Mouse (Mus musculus) neural tube, embryonic 13.5 days (tissue): ENCODE data around the gene Ccdc163. TPM values are rescaled to one million over a fixed set of nuclear protein-coding genes. Genes with fewer than 3 reads are reported as not detected.

Experiments used
- ATAC-seq: fragments of 200-750 bp; cut with Nextera tagmentation; 2 replicates; pipeline ENCODE4 v1.8.0; 2017; ENCODE audit warnings: low read depth, mild to moderate bottlenecking, moderate TSS enrichment, moderate library complexity
- H3K27ac ChIP-seq: fragments of 300-500 bp; sonication (generic); replicated peaks from 2 replicates; pipeline ENCODE4 v1.5.1; 2015; ENCODE audit warnings: moderate library complexity, mild to moderate bottlenecking, inconsistent platforms
- H3K27me3 ChIP-seq: fragments of 300-500 bp; sonication (generic); 2 replicates; pipeline ENCODE4 v1.6.1; 2015; ENCODE audit warnings: mild to moderate bottlenecking, inconsistent platforms
- H3K36me3 ChIP-seq: fragments of 300-500 bp; sonication (generic); 2 replicates; pipeline ENCODE4 v1.6.1; 2015; ENCODE audit warnings: mild to moderate bottlenecking, inconsistent platforms
- H3K4me1 ChIP-seq: fragments of 300-500 bp; sonication (generic); replicated peaks from 2 replicates; pipeline ENCODE4 v1.6.1; 2015; ENCODE audit warnings: inconsistent platforms
- H3K4me2 ChIP-seq: fragments of 300-500 bp; sonication (generic); 2 replicates; pipeline ENCODE4 v1.6.1; 2015; ENCODE audit warnings: inconsistent platforms, mild to moderate bottlenecking, moderate library complexity
- H3K4me3 ChIP-seq: fragments of 300-500 bp; sonication (generic); 2 replicates; pipeline ENCODE4 v1.5.1; 2015; ENCODE audit warnings: mild to moderate bottlenecking, inconsistent platforms
- H3K9ac ChIP-seq: fragments of 300-500 bp; sonication (generic); 2 replicates; pipeline ENCODE4 v1.6.1; 2015; ENCODE audit warnings: moderate library complexity, mild to moderate bottlenecking, inconsistent platforms
- H3K9me3 ChIP-seq: fragments of 300-500 bp; sonication (generic); 2 replicates; pipeline ENCODE4 v1.6.1; 2016; ENCODE audit warnings: inconsistent platforms
- WGBS: fragments of 180-500 bp; shearing (Covaris S2); methylation state at CpG from one replicate; pipeline ENCODE4 v1.1.7; 2015; 5-methylcytosine and 5-hydroxymethylcytosine counted together
- polyA plus RNA-seq: library from polyadenylated mRNA; unstranded; fragments of >200 nt; fragmentation: Nextera tagmentation; extraction: Ambion mirVana; gene quantifications from 2 replicates; pipeline ENCODE4 v1.2.1, GENCODE M21; 2015

Gene Ccdc163
- polyA plus RNA-seq, 1 experiment from 2014 or later, result 12.0 TPM

- Histone ChIP-seq H3K9me3 (no peaks in the 10 kb centered on the region), H3K4me2 (no peak overlapping the region), H3K4me1 (no peaks in the 10 kb centered on the region), H3K27me3 (no peaks in the 10 kb centered on the region), H3K4me3 (no peak overlapping the region), H3K9ac (no peak overlapping the region), H3K27ac (no peak overlapping the region), H3K36me3 (no peaks in the 10 kb centered on the region)
- WGBS, result 96% methylated on average over 2 of the region's 2 CpGs
- ATAC-seq, result no peak
Measured at GRCm38 (mm10) chr4:116734996-116735395, 26.7 kb downstream of the Ccdc163 start.

GRCm38 (mm10) chr4:116738972-116739751 lies 30.9 kb downstream of the Ccdc163 start:
- H3K4me2 ChIP-seq, result no peak overlapping the region
- H3K27ac ChIP-seq, result no peak overlapping the region
- H3K4me3 ChIP-seq, result no peak overlapping the region
- H3K9ac ChIP-seq, result no peak overlapping the region
- no peak for ATAC-seq
- H3K4me1 ChIP-seq, result no peaks in the 10 kb centered on the region
- 86% methylated on average over 9 of the region's 9 CpGs for WGBS
- no peaks in the 10 kb centered on the region for H3K27me3 ChIP-seq
- H3K9me3 ChIP-seq, result no peaks in the 10 kb centered on the region
- H3K36me3 ChIP-seq, result no peaks in the 10 kb centered on the region

GRCm38 (mm10) chr4:116749750-116750149 lies 41.4 kb downstream of the Ccdc163 start:
- Histone ChIP-seq H3K4me3 (no peak overlapping the region), H3K4me1 (no peaks in the 10 kb centered on the region), H3K27ac (no peak overlapping the region), H3K36me3 (no peaks in the 10 kb centered on the region), H3K9ac (no peak overlapping the region), H3K27me3 (no peaks in the 10 kb centered on the region), H3K4me2 (no peak overlapping the region), H3K9me3 (no peaks in the 10 kb centered on the region)
- no peak for ATAC-seq
- whole genome bisulfite sequencing, result 79% methylated on average over 2 of the region's 2 CpGs

- no peaks in the 10 kb centered on the region for H3K9me3 ChIP-seq
- no peak overlapping the region for H3K4me3 ChIP-seq
- H3K4me1 ChIP-seq, result no peaks in the 10 kb centered on the region
- no peaks in the 10 kb centered on the region for H3K27me3 ChIP-seq
- no peak overlapping the region for H3K4me2 ChIP-seq
- 86% methylated on average over 2 of the region's 2 CpGs for WGBS
- no peaks in the 10 kb centered on the region for H3K36me3 ChIP-seq
- no peak overlapping the region for H3K27ac ChIP-seq
- no peak overlapping the region for H3K9ac ChIP-seq
- no peak for ATAC-seq
Measured at GRCm38 (mm10) chr4:116761914-116762313, 53.6 kb downstream of the Ccdc163 start.

GRCm38 (mm10) chr4:116764001-116764400 lies 55.7 kb downstream of the Ccdc163 start:
- 91% methylated on average over 5 of the region's 5 CpGs for WGBS
- no peak for ATAC-seq
- H3K4me1 ChIP-seq, result no peaks in the 10 kb centered on the region
- no peak overlapping the region for H3K4me3 ChIP-seq
- no peaks in the 10 kb centered on the region for H3K36me3 ChIP-seq
- H3K27ac ChIP-seq, result no peak overlapping the region
- H3K4me2 ChIP-seq, result no peak overlapping the region
- no peak overlapping the region for H3K9ac ChIP-seq
- no peaks in the 10 kb centered on the region for H3K27me3 ChIP-seq
- no peaks in the 10 kb centered on the region for H3K9me3 ChIP-seq

GRCm38 (mm10) chr4:116768510-116768909 lies 60.2 kb downstream of the Ccdc163 start:
- Histone ChIP-seq H3K9ac (no peak overlapping the region), H3K27ac (no peak overlapping the region), H3K9me3 (no peaks in the 10 kb centered on the region), H3K4me1 (no peaks in the 10 kb centered on the region), H3K4me2 (no peak overlapping the region), H3K36me3 (no peaks in the 10 kb centered on the region), H3K27me3 (no peaks in the 10 kb centered on the region), H3K4me3 (no peak overlapping the region)
- 88% methylated on average over 5 of the region's 5 CpGs for WGBS
- no peak for ATAC-seq

GRCm38 (mm10) chr4:116769060-116769459 lies 60.8 kb downstream of the Ccdc163 start:
- no peaks in the 10 kb centered on the region for H3K9me3 ChIP-seq
- H3K27me3 ChIP-seq, result no peaks in the 10 kb centered on the region
- H3K4me2 ChIP-seq, result no peak overlapping the region
- H3K9ac ChIP-seq, result no peak overlapping the region
- H3K4me1 ChIP-seq, result no peaks in the 10 kb centered on the region
- H3K36me3 ChIP-seq, result no peaks in the 10 kb centered on the region
- no peak overlapping the region for H3K27ac ChIP-seq
- ATAC-seq, result no peak
- H3K4me3 ChIP-seq, result no peak overlapping the region

GRCm38 (mm10) chr4:116776391-116776790 lies 68.1 kb downstream of the Ccdc163 start:
- no peaks in the 10 kb centered on the region for H3K36me3 ChIP-seq
- H3K27me3 ChIP-seq, result no peaks in the 10 kb centered on the region
- no peak overlapping the region for H3K27ac ChIP-seq
- H3K9ac ChIP-seq, result no peak overlapping the region
- H3K9me3 ChIP-seq, result no peaks in the 10 kb centered on the region
- H3K4me3 ChIP-seq, result no peak overlapping the region
- H3K4me1 ChIP-seq, result no peaks in the 10 kb centered on the region
- H3K4me2 ChIP-seq, result no peak overlapping the region
- WGBS, result 93% methylated on average over 5 of the region's 5 CpGs
- ATAC-seq, result no peak

GRCm38 (mm10) chr4:116777079-116777478 lies 68.8 kb downstream of the Ccdc163 start:
- no peak for ATAC-seq
- Histone ChIP-seq H3K4me1 (peaks cover 4% of the 10 kb centered on the region), H3K4me3 (no peak overlapping the region), H3K27ac (no peak overlapping the region), H3K4me2 (no peak overlapping the region), H3K36me3 (no peaks in the 10 kb centered on the region), H3K9me3 (no peaks in the 10 kb centered on the region), H3K27me3 (no peaks in the 10 kb centered on the region), H3K9ac (no peak overlapping the region)
- WGBS, result 91% methylated on average over 3 of the region's 3 CpGs

- H3K9ac ChIP-seq, result no peak overlapping the region
- no peaks in the 10 kb centered on the region for H3K27me3 ChIP-seq
- H3K4me3 ChIP-seq, result no peak overlapping the region
- 79% methylated on average over 2 of the region's 2 CpGs for WGBS
- H3K4me1 ChIP-seq, result peaks cover 12% of the 10 kb centered on the region
- H3K27ac ChIP-seq, result no peak overlapping the region
- no peak overlapping the region for H3K4me2 ChIP-seq
- no peak for ATAC-seq
- no peaks in the 10 kb centered on the region for H3K36me3 ChIP-seq
- no peaks in the 10 kb centered on the region for H3K9me3 ChIP-seq
Measured at GRCm38 (mm10) chr4:116780541-116780940, 72.2 kb downstream of the Ccdc163 start.

GRCm38 (mm10) chr4:116781366-116781765 lies 73.1 kb downstream of the Ccdc163 start:
- H3K27me3 ChIP-seq, result no peaks in the 10 kb centered on the region
- H3K36me3 ChIP-seq, result no peaks in the 10 kb centered on the region
- no peak overlapping the region for H3K9ac ChIP-seq
- H3K4me3 ChIP-seq, result no peak overlapping the region
- peaks cover 12% of the 10 kb centered on the region for H3K4me1 ChIP-seq
- ATAC-seq, result no peak
- WGBS, result 24% methylated on average over 2 of the region's 2 CpGs
- H3K9me3 ChIP-seq, result no peaks in the 10 kb centered on the region
- H3K4me2 ChIP-seq, result no peak overlapping the region
- H3K27ac ChIP-seq, result no peak overlapping the region

- no peak for ATAC-seq
- H3K9me3 ChIP-seq, result no peaks in the 10 kb centered on the region
- H3K36me3 ChIP-seq, result no peaks in the 10 kb centered on the region
- H3K27me3 ChIP-seq, result no peaks in the 10 kb centered on the region
- no peak overlapping the region for H3K4me2 ChIP-seq
- 6% methylated on average over 8 of the region's 8 CpGs for WGBS
- no peak overlapping the region for H3K9ac ChIP-seq
- peaks cover 12% of the 10 kb centered on the region for H3K4me1 ChIP-seq
- H3K4me3 ChIP-seq, result no peak overlapping the region
- no peak overlapping the region for H3K27ac ChIP-seq
Measured at GRCm38 (mm10) chr4:116782171-116782570, 73.9 kb downstream of the Ccdc163 start.

GRCm38 (mm10) chr4:116786587-116786986 lies 78.3 kb downstream of the Ccdc163 start:
- no peaks in the 10 kb centered on the region for H3K36me3 ChIP-seq
- H3K27me3 ChIP-seq, result no peaks in the 10 kb centered on the region
- ATAC-seq, result no peak
- H3K9ac ChIP-seq, result no peak overlapping the region
- H3K9me3 ChIP-seq, result no peaks in the 10 kb centered on the region
- H3K4me1 ChIP-seq, result peaks cover 12% of the 10 kb centered on the region
- H3K27ac ChIP-seq, result no peak overlapping the region
- H3K4me2 ChIP-seq, result no peak overlapping the region
- 97% methylated on average over 1 of the region's 1 CpGs for WGBS
- no peak overlapping the region for H3K4me3 ChIP-seq
